Mouse (Mus musculus) CD4-positive, CD25-positive, alpha-beta regulatory T cell, adult 4 months (primary cell): ENCODE measurements around the gene Olfr1357. TPM values are rescaled to one million over a fixed set of nuclear protein-coding genes. Genes with fewer than 3 reads are reported as not detected.

Experiments used
- ATAC-seq: one replicate; pipeline ENCODE4 v1.8.0; 2017
- polyA plus RNA-seq, 2 experiments: library from polyadenylated mRNA; unstranded; fragments of 100-300 nt; shearing (Covaris generic); gene quantifications; one replicate each; pipeline ENCODE4 v1.2.1; 2017

Gene Olfr1357
- polyA plus RNA-seq, 2 experiments from 2014 or later: not detected

- ATAC-seq: no peak
Observed at GRCm38 (mm10) chr10:78578204-78578603, 39.7 kb downstream of the Olfr1357 start.

- ATAC-seq: no peak
Observed at GRCm38 (mm10) chr10:78576435-78577184, 41.3 kb downstream of the Olfr1357 start.

DNA sequence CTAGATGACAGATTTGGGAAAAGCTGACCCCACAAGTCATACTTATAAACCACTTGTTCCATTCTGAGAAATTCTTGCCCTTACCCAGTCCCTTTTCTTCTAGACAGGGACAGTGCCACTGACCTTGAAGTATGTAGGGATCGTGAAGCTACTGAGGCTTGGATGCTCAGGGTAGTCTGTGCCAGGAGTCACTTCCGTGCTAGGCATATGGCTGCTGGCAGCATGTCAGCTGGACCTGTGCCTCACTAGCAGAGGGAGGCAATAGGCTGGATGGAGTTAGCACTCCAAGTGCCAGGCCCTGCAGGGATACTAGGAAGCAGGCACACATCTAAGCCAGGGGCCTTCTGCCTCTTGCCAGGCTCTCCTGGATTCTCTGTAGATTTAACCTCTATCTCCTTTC, 42.2 kb downstream of the Olfr1357 start:
- ATAC-seq: no peak

- no peak for ATAC-seq
Observed at GRCm38 (mm10) chr10:78575105-78575632, 42.7 kb downstream of the Olfr1357 start.

DNA sequence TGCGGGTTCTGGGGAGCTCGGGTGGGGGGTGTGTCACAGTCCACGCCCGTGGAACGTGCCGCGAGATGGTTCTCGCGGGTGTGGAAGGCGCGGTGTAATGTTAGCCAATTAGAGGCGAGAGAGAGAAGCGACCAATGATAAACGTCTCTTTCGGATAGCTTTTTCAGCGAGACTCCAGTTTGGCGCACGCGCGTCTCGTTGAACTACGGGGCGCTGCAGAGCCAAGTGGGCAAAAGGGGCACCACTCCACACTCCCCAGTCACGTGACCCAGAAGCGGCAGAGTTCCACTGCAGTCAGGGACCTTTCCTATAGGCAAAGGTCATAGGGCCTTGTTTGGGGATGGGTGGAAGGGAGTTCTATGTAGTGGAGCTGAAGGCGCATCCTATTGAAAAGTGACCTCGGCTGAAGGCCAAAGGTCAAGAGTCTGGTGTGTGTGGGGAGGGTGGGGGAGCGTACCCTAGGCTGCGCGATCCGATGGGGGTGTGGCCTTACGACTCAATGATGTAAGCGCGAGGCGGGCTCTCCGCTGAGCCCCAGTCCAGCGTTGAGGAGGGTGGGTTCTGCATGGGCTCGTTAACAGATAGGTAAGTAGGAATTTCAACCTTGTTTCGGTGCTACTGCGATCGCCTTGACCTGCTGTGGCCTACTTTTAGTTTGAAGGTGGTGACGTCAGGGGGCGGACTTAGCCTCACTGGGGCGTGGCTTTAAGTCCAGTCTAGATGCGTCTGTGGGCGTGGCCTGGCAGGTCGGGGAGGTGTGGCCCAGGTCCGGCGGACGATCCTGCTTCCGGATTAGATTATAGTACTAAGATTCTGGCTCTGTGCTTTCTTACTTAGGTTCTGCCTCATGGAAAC, 43.4 kb downstream of the Olfr1357 start, which contains the start of gene Ilvbl:
Ilvbl (plus strand) TSS at position 97 of the 855 bp plus-strand sequence.
- ATAC-seq: peak; percentile 89

- ATAC-seq: no peak
Observed at GRCm38 (mm10) chr10:78573226-78573625, 44.6 kb downstream of the Olfr1357 start.

GRCm38 (mm10) chr10:78570897-78571296, 47.0 kb downstream of the Olfr1357 start:
- ATAC-seq: no peak

DNA sequence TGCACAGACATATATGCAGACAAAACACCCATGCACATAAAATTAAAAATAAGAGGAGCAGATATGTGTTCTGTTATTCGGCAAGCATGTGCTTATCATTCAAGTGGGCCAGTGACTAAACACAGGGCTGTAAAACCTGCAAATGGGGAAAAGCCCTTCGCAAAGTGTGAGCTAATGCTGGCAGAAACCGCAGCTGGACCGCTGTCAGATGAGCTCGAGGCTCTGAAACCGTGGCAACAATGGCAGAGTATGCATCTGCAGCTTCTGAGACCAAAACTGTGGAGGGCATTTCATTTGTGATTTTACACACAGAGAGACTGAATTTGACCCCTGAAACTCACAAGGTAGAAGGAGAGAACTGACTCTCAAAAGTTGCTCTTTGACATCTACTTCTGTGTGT, 47.5 kb downstream of the Olfr1357 start:
- ATAC-seq: no peak

GRCm38 (mm10) chr10:78569686-78570085, 48.2 kb downstream of the Olfr1357 start:
- ATAC-seq: no peak

DNA sequence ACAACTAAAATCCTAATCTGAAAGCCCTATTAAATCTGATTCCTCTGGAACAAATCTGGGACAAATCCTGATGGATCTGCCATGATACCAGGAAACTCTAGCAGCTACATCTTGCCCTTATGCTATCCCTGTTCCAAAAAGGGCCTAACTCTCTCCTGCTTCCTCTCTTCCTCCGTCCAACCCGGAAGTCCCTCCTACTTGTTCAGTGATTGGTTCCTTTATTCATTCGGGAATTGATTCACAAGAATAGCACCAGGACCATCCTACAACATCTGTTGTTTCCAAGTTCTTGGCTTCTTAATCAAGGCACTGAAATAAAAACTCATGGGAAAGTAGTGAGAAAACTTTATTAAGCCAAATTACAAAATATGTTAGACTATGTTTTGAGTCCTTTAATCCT, 48.7 kb downstream of the Olfr1357 start:
- ATAC-seq: no peak

DNA sequence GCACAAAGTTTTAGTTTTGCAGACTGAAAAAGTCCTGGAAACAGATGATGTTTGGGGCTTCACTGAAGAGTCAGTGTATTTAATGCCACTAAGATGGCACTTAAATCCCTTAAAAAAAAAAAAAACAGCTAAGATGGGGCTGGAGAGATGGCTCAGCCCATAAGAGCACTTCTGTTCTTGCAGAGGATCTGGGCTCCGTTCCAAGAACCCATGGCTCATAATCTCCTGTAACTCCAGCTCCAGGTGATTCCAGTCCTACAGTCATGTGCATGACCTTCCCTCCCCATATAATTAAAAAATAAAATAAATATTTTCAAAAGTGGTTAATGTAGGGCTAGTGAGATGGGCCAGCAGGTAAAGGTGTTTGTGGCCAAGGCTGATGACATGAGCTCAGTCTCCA, 52.8 kb downstream of the Olfr1357 start:
- ATAC-seq: no peak

Other genes with a start within 250 kb of the Olfr1357 start
- 100 to 1,000 TPM; 107 to 148 TPM for gene Rrp1, start 205.0 kb downstream of the Olfr1357 start, polyA plus RNA-seq
- gene Cstb, start 192.4 kb downstream of the Olfr1357 start, polyA plus RNA-seq: 100 to 1,000 TPM; 146 to 147 TPM
- 10 to 100 TPM in 1 of 2 experiments, 1 to 10 TPM in 1; 8.9 to 16.5 TPM for gene Pdxk, start 153.1 kb downstream of the Olfr1357 start, polyA plus RNA-seq
- gene Olfr1358, start 100.6 kb downstream of the Olfr1357 start, polyA plus RNA-seq: not detected
- gene Ilvbl, start 43.7 kb downstream of the Olfr1357 start, polyA plus RNA-seq: 100 to 1,000 TPM in 1 of 2 experiments, 10 to 100 TPM in 1; 64.8 to 130 TPM
- 1 to 10 TPM; 1.9 to 2.7 TPM for gene Syde1, start 26.1 kb downstream of the Olfr1357 start, polyA plus RNA-seq
- not detected for gene Casp14, start 100.2 kb upstream of the Olfr1357 start, polyA plus RNA-seq
- gene Ccdc105, start 135.0 kb upstream of the Olfr1357 start, polyA plus RNA-seq: not detected
- not detected for gene Slc1a6, start 162.4 kb upstream of the Olfr1357 start, polyA plus RNA-seq
- gene Olfr1356, start 234.1 kb upstream of the Olfr1357 start, polyA plus RNA-seq: not detected